Mouse (Mus musculus) hematopoietic stem cell, adult 5-6 weeks (primary cell): ENCODE data around the gene Sass6. TPM values are rescaled to one million over a fixed set of nuclear protein-coding genes. Genes with fewer than 3 reads are reported as not detected.

Experiments used
- ATAC-seq, 2 experiments: fragments of 125-278 bp in 1 of 2; replicated peaks in 1 of 2; 2 replicates each; pipeline ENCODE4 v1.8.0; 2016 to 2017; ENCODE audit warnings: inconsistent platforms in 2 of 2, mild to moderate bottlenecking in 2 of 2, moderate number of reproducible peaks in 2 of 2, low read depth in 1 of 2, moderate TSS enrichment in 1 of 2; ENCODE audit not compliant: low FRiP score in 2 of 2, poor library complexity in 2 of 2, severe bottlenecking in 2 of 2, insufficient read depth in 1 of 2, low TSS enrichment in 1 of 2
- total RNA-seq: library from RNA; stranded (forward); fragments of 172-1452, 232-1000 nt; gene quantifications from 2 replicates; pipeline ENCODE4 v1.2.3, GENCODE M21; 2017

The Sass6 gene
- total RNA-seq, 1 experiment from 2014 or later, result 43.9 TPM

DNA sequence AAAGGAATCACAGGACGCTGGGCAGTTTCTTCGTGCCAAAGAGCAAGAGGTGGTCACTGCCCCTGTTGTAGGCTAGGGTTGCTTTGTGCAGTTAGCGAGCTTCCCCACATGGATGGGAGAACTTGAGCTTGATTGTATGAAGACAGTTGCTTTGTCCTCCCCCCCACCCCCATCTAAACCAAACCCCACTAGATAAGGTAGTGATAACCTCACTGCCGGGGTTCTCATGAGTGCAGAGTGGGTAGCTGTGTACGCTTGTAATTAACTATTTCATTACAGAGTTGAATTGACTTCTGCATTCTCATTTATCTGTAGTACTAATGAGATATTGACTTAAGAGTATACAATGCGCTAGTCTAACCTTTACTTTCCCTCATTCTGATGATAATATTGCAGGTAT is 24.1 kb downstream of the Sass6 start:
- no peak for ATAC-seq

DNA sequence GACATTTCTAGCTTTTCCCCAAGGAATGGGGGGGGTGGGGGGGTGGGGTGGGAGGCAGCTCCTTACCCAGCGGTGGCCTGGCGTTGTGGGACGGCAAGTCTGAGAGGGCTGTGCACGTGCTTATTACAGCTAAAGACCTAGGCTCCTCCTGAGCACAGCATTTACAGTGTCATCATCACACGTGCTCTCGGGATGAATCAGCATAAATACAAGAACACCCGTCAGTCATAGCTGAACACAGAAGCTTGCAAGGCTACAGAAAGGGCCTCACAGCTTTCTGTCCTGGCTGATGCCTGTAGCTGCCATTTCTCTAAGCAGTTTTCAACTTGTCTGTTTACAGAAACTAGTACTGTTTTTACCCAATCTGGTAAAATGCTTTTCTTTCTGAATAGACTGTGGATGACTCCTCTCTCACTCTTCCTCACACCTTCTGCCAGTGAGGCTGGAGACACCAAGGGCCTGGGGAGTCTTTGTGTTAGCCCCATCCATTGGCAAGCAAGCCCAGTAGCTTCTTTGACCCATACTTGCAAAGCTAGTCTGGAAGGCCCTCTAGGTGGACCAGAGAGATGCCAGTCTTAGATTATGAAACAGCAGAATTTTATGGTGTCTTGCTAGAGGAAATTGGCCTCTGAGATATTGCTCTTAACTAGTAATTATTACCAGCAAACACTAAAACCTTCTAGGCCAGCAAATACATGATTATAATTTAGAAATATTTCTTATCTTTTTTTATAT is 26.0 kb downstream of the Sass6 start:
- peak; percentile 49 to 53; a peak in 3 of 4 replicates for ATAC-seq

DNA sequence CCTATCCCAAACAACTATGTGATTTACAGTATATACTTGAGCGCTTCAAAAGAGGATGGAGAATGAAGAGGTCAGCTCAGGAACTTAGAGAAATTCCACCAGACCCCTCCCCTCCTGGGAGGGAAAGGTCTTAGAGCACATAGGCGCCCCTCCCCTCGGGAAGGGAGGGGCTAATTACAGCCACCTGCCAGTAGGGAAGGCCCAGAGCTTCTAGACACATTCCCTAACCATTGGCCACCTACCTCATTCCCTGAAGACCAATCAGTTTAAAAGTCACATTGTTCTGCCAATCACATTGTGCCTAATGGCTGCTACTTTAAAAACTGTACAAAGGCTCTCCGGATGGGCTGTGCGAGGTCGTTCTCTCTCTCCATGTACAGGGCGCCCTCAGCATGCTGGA is 27.9 kb downstream of the Sass6 start:
- no peak for ATAC-seq

DNA sequence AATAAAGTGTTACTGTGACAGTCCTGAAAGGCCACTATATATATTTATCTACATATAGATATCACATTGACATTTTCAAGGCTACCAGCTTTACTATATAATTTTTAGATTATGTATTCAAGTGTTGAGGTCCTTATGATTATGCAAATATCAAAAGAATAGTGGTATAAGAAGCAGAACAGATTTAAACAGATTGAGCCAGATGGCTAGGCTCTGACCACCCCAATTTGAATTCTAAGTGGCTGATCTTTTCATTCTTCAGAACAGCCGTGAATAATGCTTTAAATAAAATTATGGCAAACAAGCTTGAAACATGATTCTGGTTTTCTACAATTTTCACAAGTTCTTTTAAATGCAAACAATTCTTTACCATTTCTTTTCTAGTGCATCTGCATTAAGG is 36.7 kb downstream of the Sass6 start:
- no peak for ATAC-seq

DNA sequence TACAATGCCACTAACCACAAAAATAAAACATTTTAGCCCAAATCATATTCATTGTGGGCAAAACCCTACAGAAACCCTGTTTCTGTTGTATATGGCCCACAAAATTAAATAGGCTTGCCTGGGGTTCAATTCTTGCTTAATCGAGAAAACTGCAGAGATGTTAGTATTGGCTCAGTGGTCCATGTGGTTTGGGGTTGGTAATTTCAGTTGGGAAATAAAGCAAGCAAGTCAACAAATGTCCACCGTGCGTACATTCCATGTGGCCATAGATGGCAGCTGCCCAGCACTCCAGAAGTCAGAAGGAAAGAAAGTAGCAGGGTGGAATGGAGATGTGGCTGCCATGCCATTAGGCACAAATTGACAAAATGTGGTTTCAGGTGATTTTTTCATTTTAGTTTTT is 38.2 kb downstream of the Sass6 start:
- no peak for ATAC-seq

DNA sequence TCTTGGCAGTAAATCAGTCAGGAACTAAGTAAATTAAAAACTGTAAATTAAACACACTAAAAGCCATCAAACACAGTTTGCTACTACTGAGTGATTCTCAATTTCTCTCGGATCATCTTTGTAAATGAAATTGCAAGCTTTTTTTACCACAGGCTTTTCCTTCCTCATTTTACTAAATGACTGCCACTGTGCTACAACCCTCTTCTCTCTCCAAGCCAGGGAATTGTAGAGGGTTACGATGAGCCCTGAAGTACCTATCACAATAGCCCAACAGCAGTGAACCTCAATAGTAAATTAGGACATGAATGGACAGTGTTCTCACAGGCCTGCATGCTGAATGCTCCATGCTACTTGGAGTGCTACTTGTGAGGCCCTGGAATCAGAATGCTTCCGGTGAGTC is 39.3 kb downstream of the Sass6 start:
- ATAC-seq, result peak; percentile 65

DNA sequence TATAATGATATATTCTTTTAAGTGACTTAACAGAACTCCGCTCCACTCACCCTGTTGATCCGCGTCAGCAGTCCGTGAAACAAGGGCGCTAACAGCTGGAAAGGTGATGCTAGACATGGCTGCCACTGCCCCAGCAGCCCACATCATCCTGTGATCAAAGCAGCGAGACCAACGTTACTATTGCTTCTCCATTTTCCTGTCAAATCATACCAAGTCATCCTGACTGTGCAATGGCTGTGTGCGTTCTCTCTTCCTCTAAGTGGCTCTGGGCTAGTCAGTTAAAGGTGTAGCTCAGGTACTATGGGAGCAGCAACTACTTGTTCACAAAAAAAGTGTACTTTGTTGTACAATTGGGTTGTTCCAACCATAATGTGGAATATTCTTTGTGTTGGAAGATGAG is 40.1 kb downstream of the Sass6 start:
- ATAC-seq, result peak; percentile 34 to 58; a peak in 3 of 4 replicates

DNA sequence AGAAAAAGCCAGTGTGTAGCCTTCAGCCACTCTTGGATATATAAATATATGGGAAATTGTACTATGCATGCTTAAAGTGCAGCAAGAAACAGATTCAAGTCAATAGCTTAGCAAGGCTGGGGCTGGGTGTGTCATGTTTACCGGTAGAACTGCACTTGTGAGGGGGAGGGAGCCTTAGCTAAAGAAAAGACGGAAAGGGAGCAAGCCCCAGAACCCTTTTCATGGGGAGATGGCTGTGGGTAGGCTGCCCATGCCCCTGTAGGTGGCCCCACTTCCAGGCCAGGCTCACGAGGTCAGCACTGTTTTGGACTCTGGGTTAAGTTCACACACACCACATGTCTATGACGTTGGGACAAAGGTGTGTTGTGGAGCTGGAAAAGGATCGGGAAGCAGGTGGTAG is 41.0 kb downstream of the Sass6 start:
- ATAC-seq, result no peak

DNA sequence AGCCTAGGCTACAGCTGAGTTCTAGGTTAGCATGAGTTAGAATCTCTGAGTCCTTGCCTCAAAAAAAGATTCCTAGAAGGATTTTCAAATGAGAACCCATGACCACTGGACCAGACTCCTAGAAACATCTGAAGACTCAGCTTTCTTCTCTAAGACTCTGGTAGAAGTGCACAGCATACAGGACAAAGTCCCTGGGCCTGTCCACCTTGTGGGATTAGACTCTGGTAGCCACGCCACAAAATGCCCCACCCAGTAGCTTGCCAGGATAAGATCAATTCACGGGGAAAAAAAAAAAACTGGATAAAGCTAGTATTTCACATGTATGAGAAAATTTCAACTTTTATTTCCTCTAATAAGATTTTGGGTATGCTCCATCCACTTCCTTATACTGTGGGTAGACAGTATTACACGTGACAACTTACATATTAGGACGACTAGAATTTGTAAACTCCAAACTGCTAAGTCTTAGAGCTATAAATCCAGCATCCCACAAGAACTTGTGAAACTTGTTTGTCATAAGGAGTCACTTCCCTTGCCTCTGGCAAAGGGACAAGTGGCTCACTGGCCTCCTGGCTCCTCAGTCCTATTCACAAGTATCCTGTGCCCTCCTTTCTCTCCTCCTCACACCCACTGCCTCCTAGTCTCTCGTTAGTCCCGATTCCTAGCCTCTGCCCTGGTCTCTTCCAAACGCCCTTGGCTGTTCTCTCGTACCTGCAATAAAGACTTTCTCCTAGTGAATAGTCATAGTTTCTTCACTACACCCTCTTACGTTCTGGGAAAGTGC is 43.1 kb downstream of the Sass6 start:
- ATAC-seq, result no peak

DNA sequence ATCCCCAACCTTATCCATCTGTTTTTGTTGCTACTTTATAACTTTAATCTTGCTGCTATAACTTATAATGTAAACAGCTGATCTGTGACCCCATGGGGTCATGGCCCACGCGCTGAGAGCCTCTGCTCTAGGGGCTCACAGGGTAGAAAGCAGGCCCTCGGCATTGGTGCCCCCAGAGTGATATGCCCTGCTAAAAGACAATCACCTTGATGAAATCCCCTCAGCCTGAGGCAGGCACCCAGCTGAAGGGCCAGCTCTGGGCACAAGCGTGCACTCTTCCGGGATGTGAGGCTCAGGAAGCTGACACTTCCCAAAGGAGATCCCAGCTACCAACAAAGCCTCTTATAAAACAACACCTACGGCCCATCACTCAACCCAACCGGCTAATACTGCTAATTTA is 43.8 kb downstream of the Sass6 start:
- no peak for ATAC-seq

DNA sequence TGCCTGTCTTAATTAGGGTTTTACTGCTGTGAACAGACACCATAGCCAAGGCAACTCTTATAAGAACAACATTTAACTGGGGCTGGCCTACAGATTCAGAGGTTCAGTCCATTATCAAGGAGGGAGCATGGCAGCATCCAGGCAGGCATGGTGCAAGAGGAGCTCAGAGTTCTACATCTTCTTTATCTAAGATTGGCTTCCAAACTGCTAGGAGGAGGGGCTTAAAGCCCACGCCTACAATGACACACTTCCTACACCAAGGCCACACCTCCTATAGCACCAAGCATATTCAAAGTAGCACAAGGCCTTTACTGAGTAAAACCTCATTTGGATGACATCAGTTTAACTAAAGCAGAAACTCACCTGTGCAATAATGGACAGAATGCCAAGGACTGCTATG is 45.2 kb downstream of the Sass6 start:
- ATAC-seq, result no peak

DNA sequence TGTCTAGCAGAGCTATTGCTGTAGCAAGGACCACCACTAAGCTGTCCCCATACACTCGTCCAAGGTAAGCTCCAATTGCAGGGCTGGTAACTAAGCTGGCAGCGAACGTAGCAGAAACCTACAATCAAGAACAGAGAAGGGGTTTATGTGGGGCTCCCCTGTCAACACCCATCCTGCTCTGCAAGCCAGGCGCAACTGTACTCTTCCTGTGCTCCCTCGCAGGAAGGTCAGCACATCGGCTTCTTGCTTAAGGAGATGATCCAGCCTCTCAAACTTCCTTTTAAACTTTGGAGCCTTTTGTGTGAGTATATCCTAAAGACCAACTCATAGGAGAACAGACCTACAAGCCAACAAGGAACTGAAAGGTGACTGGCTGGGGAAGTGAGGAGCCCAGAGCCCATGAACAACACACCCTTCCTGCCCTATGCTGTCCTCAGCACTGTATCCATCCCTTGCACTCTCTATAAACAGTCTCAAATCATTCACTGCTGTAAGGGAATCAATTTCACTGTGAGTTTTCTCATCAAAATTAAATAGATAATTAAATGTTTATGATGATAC is 47.1 kb downstream of the Sass6 start:
- no peak for ATAC-seq

DNA sequence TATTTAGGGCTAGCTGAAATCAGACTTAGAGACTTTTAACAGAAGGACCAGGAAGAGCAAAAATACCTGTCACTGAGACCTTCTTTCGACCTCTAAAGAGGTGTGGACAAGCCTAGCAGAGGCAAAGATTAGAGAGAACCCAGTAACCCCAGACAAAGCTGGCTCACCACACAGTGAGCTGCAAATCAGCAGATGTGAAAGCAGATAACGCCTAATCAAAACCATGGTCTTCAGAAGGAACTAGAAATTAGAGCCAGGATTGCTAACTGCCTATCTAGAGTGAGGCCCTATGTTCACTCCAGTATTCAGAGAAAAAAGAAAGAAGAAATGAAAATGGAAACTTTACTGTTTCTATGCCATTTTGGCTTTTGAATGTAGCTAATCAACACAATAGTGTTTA is 47.6 kb downstream of the Sass6 start:
- ATAC-seq, result no peak

DNA sequence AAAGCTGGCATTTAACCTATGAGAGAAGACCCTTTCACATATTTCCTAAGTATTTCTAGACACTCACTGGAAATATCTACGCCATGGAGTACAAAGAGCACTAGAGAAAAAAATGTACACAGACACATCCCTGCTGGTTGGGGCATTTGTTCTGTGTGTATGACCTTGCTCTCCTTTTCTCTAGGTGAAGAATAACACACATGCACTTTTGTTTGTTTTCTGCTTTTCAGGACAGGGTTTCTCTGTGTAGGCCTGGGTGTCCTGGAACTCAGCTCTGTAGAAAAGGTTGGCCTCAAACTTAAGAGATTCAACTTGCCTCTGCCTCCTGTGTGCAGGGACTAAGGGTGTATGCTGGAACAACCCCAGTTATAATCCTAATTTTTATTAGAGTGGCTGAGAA is 51.6 kb downstream of the Sass6 start:
- ATAC-seq, result no peak

DNA sequence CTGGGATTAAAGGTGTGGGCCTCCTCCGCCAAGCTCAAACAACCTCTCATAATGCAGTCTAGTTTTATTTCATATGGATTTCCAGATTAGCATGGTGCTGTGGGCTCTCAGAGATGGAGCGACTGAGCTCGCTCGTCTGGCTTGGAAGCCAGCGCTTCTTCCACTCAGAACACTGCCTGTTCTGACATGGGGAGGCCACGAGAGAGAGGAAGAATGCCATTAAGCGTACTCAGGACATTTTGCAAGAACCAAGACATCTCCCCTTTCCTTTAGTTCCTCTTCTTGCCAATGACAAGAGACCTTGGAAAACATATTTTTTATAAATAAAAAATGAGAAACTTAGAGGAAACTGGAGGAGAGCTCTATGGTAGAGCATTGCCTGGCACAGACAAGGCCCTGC is 54.0 kb downstream of the Sass6 start:
- ATAC-seq, result peak in 1 of 2 experiments; percentile 24; a peak in 1 of 4 replicates

DNA sequence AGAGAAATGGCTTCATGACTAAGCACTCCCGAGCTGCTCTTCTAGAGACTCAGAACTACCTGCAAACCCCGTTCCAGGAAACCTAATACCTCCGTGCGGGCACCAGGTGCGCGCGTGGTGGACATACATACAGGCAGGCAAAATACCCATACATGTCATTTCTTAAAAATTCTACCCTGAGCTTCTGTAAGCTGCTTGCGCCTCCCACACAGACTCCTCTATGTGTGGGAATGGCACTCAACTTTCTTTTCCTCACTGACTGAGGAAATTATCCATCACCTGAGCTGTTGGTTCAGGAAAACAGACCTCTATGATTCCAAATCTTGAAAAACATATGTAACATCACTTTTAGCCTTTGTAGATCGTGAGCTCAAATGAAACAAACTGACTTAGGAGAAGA is 55.9 kb downstream of the Sass6 start:
- ATAC-seq, result no peak

DNA sequence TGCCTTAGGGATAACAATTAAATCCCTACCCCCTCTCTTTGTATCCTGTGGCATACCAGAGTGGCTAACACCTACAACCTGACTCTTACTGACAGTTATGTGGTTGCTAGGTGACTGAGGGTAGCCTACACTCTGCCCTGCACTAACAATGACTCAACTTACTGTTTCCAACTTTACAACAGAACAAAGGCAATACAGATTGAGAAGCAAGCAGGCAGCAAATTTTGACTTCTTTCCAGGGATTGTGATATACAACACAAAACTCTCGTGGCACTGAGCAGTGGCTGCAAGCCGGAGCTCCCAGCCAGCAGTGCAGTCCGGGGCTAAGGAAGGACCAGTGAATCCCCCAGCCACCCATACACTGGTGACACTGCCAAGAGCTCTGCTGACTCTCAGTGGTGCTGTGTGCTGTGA is 57.3 kb downstream of the Sass6 start:
- no peak for ATAC-seq

DNA sequence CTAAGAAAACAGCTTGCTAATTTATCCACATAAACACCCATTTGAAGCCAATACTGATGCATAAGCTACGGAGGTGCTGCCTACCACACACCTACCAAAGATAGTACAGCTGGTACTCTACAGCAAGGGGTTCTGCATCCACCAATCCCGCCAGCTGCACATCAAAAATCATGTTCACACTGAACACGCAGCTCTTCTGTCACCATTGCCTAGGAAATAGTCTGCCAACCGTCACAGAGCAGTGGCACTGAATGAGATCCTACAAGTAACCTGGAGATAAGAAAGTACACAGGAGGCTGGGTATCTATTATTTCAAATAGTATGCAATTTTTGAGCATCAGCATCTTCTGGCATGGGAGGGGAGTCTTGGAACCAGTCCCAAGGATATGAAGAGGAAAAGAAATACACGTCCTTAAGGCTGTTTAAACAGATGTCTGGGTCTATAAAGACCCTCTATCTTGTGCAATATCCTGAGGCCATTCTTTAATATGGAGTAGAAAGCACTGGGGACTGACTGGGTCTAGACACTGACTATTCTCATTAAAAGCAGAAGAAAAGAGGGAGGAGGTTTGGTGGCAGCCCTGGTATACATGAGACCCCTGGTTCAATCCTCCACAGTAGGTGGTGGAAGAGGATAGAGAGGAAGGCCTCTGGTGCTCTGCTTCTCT is 58.6 kb downstream of the Sass6 start:
- no peak for ATAC-seq
